Mouse (Mus musculus): ENCODE measurements at regions not wholly inside any gene's neighbourhood (a gene's known extent, or its start where the extent isn't known, plus 50 kb on each side); places are given as distances from the start of the nearest gene placed in this dataset.

- TF ChIP-seq CTCF (IDR thresholded peaks at IDR 0.05; ENCODE audit: low read depth) (no peak), EP300 (IDR thresholded peaks at IDR 0.05; ENCODE audit: low read depth) (no peak)
Measured at GRCm38 (mm10) chr9:122642913-122643312, 104.2 kb upstream of the Topaz1 start.

All from heart, postnatal 0 days (tissue).